Mouse (Mus musculus) hindbrain, embryonic 14.5 days (tissue): ENCODE results near the gene Ppp2r5e. TPM values are rescaled to one million over a fixed set of nuclear protein-coding genes. Genes with fewer than 3 reads are reported as not detected.
A peak's percentile ranks its signal among the peaks of the same experiment; 100 is the strongest.

Source experiments
- ATAC-seq: fragments of 200-750 bp; cut with Nextera tagmentation; 2 replicates; pipeline ENCODE4 v1.8.0; 2017; ENCODE audit warnings: moderate number of reproducible peaks, mild to moderate bottlenecking, moderate TSS enrichment, moderate library complexity; ENCODE audit not compliant: low FRiP score
- DNase-seq: peaks from one replicate; pipeline ENCODE4 v3.0.0-alpha.2; 2015; ENCODE audit warnings: low spot score
- H3K27ac ChIP-seq: fragments of 300-500 bp; sonication (generic); 2 replicates; pipeline ENCODE4 v1.5.1; 2014; ENCODE audit warnings: mild to moderate bottlenecking, moderate library complexity
- H3K27me3 ChIP-seq: fragments of 300-500 bp; sonication (generic); 2 replicates; pipeline ENCODE4 v1.6.1; 2014; ENCODE audit warnings: mild to moderate bottlenecking, low read length, mixed read lengths; ENCODE audit not compliant: control insufficient read depth, insufficient read depth
- H3K36me3 ChIP-seq: fragments of 300-500 bp; sonication (generic); replicated peaks from 2 replicates; pipeline ENCODE4 v1.6.1; 2014; ENCODE audit not compliant: control insufficient read depth, insufficient read depth
- H3K4me1 ChIP-seq: fragments of 300-500 bp; sonication (generic); replicated peaks from 2 replicates; pipeline ENCODE4 v1.6.1; 2014; ENCODE audit warnings: antibody characterized with exemption, low read length, mixed read lengths; ENCODE audit not compliant: control insufficient read depth, insufficient read depth
- H3K4me2 ChIP-seq: fragments of 300-500 bp; sonication (generic); replicated peaks from 2 replicates; pipeline ENCODE4 v1.6.1; 2014; ENCODE audit warnings: mild to moderate bottlenecking, moderate library complexity
- H3K4me3 ChIP-seq: fragments of 300-500 bp; sonication (generic); replicated peaks from 2 replicates; pipeline ENCODE4 v1.5.1; 2014; ENCODE audit warnings: mild to moderate bottlenecking, low read length
- H3K9ac ChIP-seq: fragments of 300-500 bp; sonication (generic); 2 replicates; pipeline ENCODE4 v1.6.1; 2014
- H3K9me3 ChIP-seq: fragments of 300-500 bp; sonication (generic); 2 replicates; pipeline ENCODE4 v1.6.1; 2016; ENCODE audit warnings: low read length; ENCODE audit not compliant: control insufficient read depth
- WGBS: fragments of 180-500 bp; shearing (Covaris S2); extraction: QIAGEN DNeasy Blood & Tissue Kit; methylation state at CpG from one replicate; pipeline ENCODE4 v1.1.7; 2014; 5-methylcytosine and 5-hydroxymethylcytosine counted together
- polyA plus RNA-seq: library from polyadenylated mRNA; unstranded; fragments of >200 nt; fragmentation: Nextera tagmentation; extraction: Ambion mirVana; gene quantifications from 2 replicates; pipeline ENCODE4 v1.2.1, GENCODE M21; 2014

Ppp2r5e gene
- polyA plus RNA-seq, 1 experiment from 2014 or later: 27.1 TPM

GRCm38 (mm10) chr12:75616841-75617240, 20.8 kb upstream of the Ppp2r5e start:
- H3K36me3 ChIP-seq: no peaks in the 10 kb centered on the region
- no peaks in the 10 kb centered on the region for H3K4me1 ChIP-seq
- ATAC-seq: no peak
- H3K9me3 ChIP-seq: no peaks in the 10 kb centered on the region; the same call in 1 of the 2 replicates
- no peaks in the 10 kb centered on the region for H3K27me3 ChIP-seq
- H3K4me2 ChIP-seq: no peak overlapping the region
- H3K4me3 ChIP-seq: no peak overlapping the region
- no peak overlapping the region for H3K27ac ChIP-seq
- 65% methylated on average over 8 of the region's 8 CpGs for WGBS
- no peak overlapping the region for H3K9ac ChIP-seq
- no peak for DNase-seq

DNA sequence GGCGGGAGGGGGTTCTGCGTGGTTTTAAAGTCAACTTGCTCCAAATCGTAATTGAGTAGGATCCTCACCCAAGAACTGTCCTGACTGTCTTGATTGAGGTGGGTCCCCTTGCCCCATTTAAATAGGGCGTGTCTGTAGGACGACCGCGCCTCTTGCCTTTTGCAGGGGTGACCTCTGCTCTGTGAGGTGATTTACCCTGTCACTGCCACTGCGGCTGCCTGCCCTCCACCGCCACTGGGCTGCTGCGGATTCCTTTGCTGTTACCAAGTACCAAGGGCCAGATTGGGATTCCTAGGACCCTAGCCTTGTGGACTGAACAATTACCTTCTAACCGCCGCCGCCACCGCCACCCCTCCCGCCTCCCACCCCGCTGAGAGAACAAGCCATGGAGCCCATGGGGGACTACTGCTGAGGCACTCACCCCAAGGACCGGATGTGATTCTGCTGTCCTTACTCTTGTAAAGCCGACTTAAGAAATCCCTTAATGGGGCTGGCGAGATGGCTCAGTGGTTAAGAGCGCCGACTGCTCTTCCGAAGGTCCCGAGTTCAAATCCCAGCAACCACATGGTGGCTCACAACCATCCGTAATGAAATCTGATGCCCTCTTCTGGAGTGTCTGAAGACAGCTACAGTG, 20.2 kb upstream of the Ppp2r5e start:
- ATAC-seq: no peak
- 6% methylated on average over 23 of the region's 24 CpGs for WGBS
- H3K9ac ChIP-seq: no peak overlapping the region
- no peaks in the 10 kb centered on the region; the same call in 1 of the 2 replicates for H3K9me3 ChIP-seq
- H3K27ac ChIP-seq: no peak overlapping the region
- no peaks in the 10 kb centered on the region for H3K4me1 ChIP-seq
- DNase-seq: no peak
- peak overlapping the region; percentile 37 for H3K4me2 ChIP-seq
- H3K27me3 ChIP-seq: no peaks in the 10 kb centered on the region
- 0 out of 2 replicates have a peak overlapping the region, but pooled peaks have one; percentile 12 for H3K4me3 ChIP-seq
- no peaks in the 10 kb centered on the region for H3K36me3 ChIP-seq

GRCm38 (mm10) chr12:75615556-75615955, 19.5 kb upstream of the Ppp2r5e start:
- Histone ChIP-seq H3K4me2 (no peak overlapping the region), H3K4me1 (no peaks in the 10 kb centered on the region), H3K27ac (no peak overlapping the region), H3K9me3 (no peaks in the 10 kb centered on the region), H3K27me3 (no peaks in the 10 kb centered on the region), H3K4me3 (no peak overlapping the region), H3K36me3 (no peaks in the 10 kb centered on the region), H3K9ac (no peak overlapping the region)
- no peak for DNase-seq
- 43% methylated on average over 3 of the region's 3 CpGs for whole genome bisulfite sequencing
- ATAC-seq: no peak

- no peaks in the 10 kb centered on the region for H3K36me3 ChIP-seq
- H3K27me3 ChIP-seq: no peaks in the 10 kb centered on the region
- no peak overlapping the region for H3K27ac ChIP-seq
- DNase-seq (no peak), ATAC-seq (no peak)
- no peak overlapping the region for H3K4me2 ChIP-seq
- H3K9ac ChIP-seq: no peak overlapping the region
- H3K9me3 ChIP-seq: no peaks in the 10 kb centered on the region
- H3K4me1 ChIP-seq: no peaks in the 10 kb centered on the region
- H3K4me3 ChIP-seq: no peak overlapping the region
- WGBS: 79% methylated on average over 7 of the region's 7 CpGs
Measured at GRCm38 (mm10) chr12:75612711-75613110, 16.7 kb upstream of the Ppp2r5e start.

GRCm38 (mm10) chr12:75599490-75599889, 3.4 kb upstream of the Ppp2r5e start:
- Histone ChIP-seq H3K9me3 (no peaks in the 10 kb centered on the region), H3K9ac (0 out of 2 replicates have a peak overlapping the region, but pooled peaks have one; percentile 16), H3K36me3 (no peaks in the 10 kb centered on the region), H3K4me3 (no peak overlapping the region), H3K4me1 (peaks cover 1% of the 10 kb centered on the region), H3K27ac (no peak overlapping the region), H3K4me2 (no peak overlapping the region), H3K27me3 (no peaks in the 10 kb centered on the region)
- DNase-seq (no peak), ATAC-seq (no peak)
- 13% methylated on average over 4 of the region's 4 CpGs for WGBS

DNA sequence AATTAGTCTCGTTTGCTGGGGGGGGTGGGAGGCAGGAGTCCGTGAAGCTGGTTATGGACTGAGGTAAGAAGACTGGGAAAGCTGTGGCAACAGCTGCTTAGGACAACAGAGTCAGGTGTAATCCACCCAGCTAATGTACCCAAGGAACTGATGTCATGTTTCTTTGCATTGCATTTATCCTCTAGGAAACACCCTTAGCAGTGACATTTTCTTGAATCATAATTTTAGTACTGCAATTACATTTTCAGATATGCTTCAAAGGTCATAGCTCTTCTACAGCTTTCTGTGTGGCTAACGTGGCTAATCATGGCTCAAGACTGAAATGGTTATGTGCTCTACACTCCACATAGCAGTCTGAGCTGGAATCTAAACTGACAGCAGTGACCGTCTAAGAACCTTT, 2.9 kb upstream of the Ppp2r5e start:
- H3K4me2 ChIP-seq: no peak overlapping the region

DNA sequence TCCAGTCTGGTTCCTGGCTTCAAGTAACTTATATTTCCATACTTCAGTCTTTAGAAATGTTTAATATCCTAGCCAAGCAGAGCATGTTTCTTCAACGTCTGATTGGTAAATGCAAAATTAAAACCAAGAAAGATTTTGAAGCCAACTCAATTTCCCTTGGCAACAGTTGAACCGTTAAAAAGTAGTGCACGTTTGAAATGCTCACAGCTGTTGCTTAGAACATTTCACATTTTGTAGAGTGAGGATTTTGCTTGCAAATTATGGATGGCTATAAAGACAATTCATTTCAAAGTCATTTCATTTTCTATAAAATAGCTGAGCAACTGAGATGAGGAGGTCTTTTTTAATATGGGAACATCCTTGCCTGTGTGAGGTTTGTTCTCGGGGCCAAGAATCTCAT, 1.7 kb upstream of the Ppp2r5e start:
- H3K4me2 ChIP-seq: no peak overlapping the region
- DNase-seq: no peak
- no peaks in the 10 kb centered on the region for H3K9me3 ChIP-seq
- H3K4me1 ChIP-seq: peaks cover 12% of the 10 kb centered on the region
- no peak for ATAC-seq
- H3K9ac ChIP-seq: no peak overlapping the region
- H3K27ac ChIP-seq: no peak overlapping the region
- no peaks in the 10 kb centered on the region for H3K27me3 ChIP-seq
- 93% methylated on average over 4 of the region's 4 CpGs for WGBS
- peaks cover 6% of the 10 kb centered on the region; the same call in 1 of the 2 replicates for H3K36me3 ChIP-seq
- H3K4me3 ChIP-seq: no peak overlapping the region

More for the DNA sequence above, 2.9 kb upstream of the Ppp2r5e start:
- Histone ChIP-seq H3K4me3 (no peak overlapping the region), H3K27ac (no peak overlapping the region), H3K4me1 (peaks cover 6% of the 10 kb centered on the region), H3K9me3 (no peaks in the 10 kb centered on the region), H3K9ac (0 out of 2 replicates have a peak overlapping the region, but pooled peaks have one; percentile 16), H3K36me3 (no peaks in the 10 kb centered on the region), H3K27me3 (no peaks in the 10 kb centered on the region)
- ATAC-seq (no peak), DNase-seq (no peak)
- WGBS: 67% methylated on average over 4 of the region's 4 CpGs

DNA sequence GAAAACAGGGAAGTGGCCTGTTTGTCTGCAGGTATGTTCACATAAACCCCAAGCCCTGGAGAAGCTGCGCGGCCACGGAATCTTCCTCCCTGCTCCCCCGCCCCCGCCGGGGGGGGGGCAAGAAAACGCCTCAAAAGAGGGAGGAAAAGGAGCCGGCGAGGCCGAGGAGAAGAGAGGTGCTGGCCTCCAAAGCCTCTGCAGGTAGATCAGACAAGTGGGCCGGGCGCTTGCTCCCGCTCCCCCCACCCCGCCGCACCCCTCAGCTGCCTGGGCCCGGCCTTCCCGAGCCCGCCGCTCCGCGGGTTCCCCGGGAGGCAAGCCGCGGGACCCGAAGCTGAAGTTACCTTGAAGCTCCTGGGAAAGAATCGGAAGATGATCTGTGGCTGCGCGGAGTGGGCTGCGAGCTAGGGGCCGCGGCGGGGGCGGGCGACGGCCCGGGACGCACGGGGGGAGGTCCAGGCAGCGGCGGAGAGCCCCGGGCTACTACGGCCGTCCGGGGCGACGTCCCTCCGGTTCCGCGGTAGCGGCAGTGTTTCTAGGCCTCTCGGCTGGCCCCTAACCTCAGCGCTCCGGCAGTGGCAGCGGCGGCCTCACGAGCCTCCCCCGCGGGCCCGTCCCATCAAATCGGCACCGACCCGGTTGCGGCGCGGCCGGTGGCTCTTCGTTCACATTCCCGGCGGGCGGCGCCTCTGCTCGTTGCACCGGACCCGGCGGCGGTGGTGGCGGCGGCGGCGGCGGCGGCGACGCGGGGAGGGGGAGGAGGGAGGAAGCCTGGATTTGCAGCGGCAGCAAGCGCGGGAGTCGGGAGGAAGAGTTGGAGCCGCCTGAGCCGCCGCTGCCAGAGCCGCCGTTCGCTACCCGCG, 523 bp downstream of the Ppp2r5e start:
- peak overlapping the region; percentile 98 for H3K9ac ChIP-seq
- peak overlapping the region; percentile 100 for H3K4me3 ChIP-seq
- H3K4me2 ChIP-seq: peak overlapping the region; percentile 88
- H3K9me3 ChIP-seq: no peaks in the 10 kb centered on the region
- H3K27me3 ChIP-seq: no peaks in the 10 kb centered on the region
- under 1% methylated on average over 84 of the region's 97 CpGs for WGBS
- peaks cover 21% of the 10 kb centered on the region for H3K36me3 ChIP-seq
- peaks cover 12% of the 10 kb centered on the region for H3K4me1 ChIP-seq
- DNase-seq: peak; percentile 27
- ATAC-seq: peak; percentile 18
- peak overlapping the region; percentile 95 for H3K27ac ChIP-seq

DNA sequence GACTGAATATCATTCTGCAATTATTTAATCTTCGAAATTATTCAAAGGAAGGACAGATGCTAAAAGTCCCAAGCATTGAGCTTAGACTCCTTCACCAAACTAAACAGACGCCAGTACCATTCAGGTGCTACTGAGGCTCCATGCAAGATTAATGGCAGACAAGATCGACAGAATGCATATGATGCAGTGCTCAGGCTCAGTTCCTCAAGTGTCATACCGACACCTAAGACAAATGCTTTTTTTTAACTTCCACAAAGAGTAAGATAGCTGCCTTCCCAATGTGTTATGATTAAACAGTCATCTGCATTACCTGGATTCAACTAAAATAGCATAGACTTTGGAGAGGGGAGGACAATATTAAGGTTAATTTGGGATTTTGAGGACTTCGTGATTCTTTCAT, 1.6 kb downstream of the Ppp2r5e start:
- peak overlapping the region; percentile 98 for H3K9ac ChIP-seq
- 43% methylated on average over 5 of the region's 5 CpGs for WGBS

More for the DNA sequence above, 1.6 kb downstream of the Ppp2r5e start:
- peak overlapping the region; percentile 88 for H3K4me2 ChIP-seq
- ATAC-seq: no peak
- no peak overlapping the region for H3K27ac ChIP-seq
- peaks cover 33% of the 10 kb centered on the region for H3K36me3 ChIP-seq
- no peaks in the 10 kb centered on the region for H3K9me3 ChIP-seq
- peak overlapping the region; percentile 100 for H3K4me3 ChIP-seq
- no peak for DNase-seq
- peaks cover 12% of the 10 kb centered on the region for H3K4me1 ChIP-seq
- no peaks in the 10 kb centered on the region for H3K27me3 ChIP-seq
